Mouse (Mus musculus) heart, adult 2 months (tissue): ENCODE measurements around the gene Meox2.

Experiments
- CTCF ChIP-seq: fragments of 200-600 bp; IDR thresholded peaks from 2 replicates; pipeline ENCODE4 v1.8.1; 2022; ENCODE audit warnings: antibody characterized with exemption, mild to moderate bottlenecking, moderate library complexity
- EP300 ChIP-seq: fragments of 200-500 bp; IDR thresholded peaks from 2 replicates; pipeline ENCODE4 v1.6.1; 2011; ENCODE audit warnings: low read depth, low read length, control low read depth; ENCODE audit not compliant: insufficient read depth
- POLR2A ChIP-seq: fragments of 200-500 bp; IDR thresholded peaks from 2 replicates; pipeline ENCODE4 v1.6.1; 2011; ENCODE audit warnings: mild to moderate bottlenecking, low read depth, low read length, control low read depth; ENCODE audit not compliant: insufficient read depth

DNA sequence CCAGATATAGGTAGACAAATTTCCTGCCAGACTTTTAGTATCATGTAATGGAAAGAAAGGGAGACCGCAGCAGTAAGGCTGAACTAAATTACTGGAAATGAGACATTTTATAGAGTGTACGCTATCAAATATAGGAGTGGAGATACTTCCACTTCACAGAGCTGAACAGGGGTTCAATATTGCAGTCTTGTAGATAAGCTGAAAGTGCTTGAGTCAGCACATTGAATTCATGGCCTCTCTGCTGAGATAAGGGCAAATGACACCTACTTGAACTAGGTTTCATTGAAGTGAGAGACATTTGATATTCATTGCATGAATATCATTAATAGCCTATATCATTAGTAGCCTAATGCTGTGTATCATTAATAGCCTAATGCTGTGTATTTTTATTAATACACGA is 65.0 kb downstream of the Meox2 start:
- TF ChIP-seq CTCF (no peak), POLR2A (no peak), EP300 (no peak)
